Mouse (Mus musculus) MEL (cell line): ENCODE measurements around the gene Trnau1ap. TPM values are rescaled to one million over a fixed set of nuclear protein-coding genes. Genes with fewer than 3 reads are reported as not detected.

Experiments used
- DNase-seq: peaks from one replicate; pipeline ENCODE4 v3.0.0; 2011; ENCODE audit warnings: low read depth, low spot score
- H3K27ac ChIP-seq: 2 replicates; pipeline ENCODE4 v1.5.1; 2012; ENCODE audit warnings: low read depth, mild to moderate bottlenecking, control low read depth, low read length, moderate library complexity; ENCODE audit not compliant: control insufficient read depth
- H3K27me3 ChIP-seq, 2 experiments: fragments of 150-350 bp in 1 of 2; sonication (generic) in 1 of 2; 2 replicates each; pipeline ENCODE4 v1.6.1; 2012; ENCODE audit warnings: low read length in 2 of 2, mild to moderate bottlenecking in 2 of 2, improper control_type of control experiment in 1 of 2, moderate library complexity in 1 of 2; ENCODE audit not compliant: insufficient read depth in 2 of 2, control insufficient read depth in 1 of 2
- H3K36me3 ChIP-seq, 2 experiments: 2 replicates each; pipeline ENCODE4 v1.6.1; 2012 to 2014; ENCODE audit warnings: low read length in 2 of 2, improper control_type of control experiment in 1 of 2, inconsistent platforms in 1 of 2, mild to moderate bottlenecking in 1 of 2; ENCODE audit not compliant: insufficient read depth in 2 of 2, control insufficient read depth in 1 of 2
- H3K4me1 ChIP-seq, 2 experiments: fragments of 150-350 bp in 1 of 2; sonication (generic) in 1 of 2; 2 replicates each; pipeline ENCODE4 v1.6.1; 2012; ENCODE audit warnings: low read length in 2 of 2, improper control_type of control experiment in 1 of 2, mild to moderate bottlenecking in 1 of 2; ENCODE audit not compliant: insufficient read depth in 2 of 2, control insufficient read depth in 1 of 2
- H3K4me3 ChIP-seq, 2 experiments: fragments of 150-350 bp in 1 of 2; sonication (generic) in 1 of 2; 2 replicates each; pipeline ENCODE4 v1.5.1; 2012; ENCODE audit warnings: low read depth in 2 of 2, low read length in 2 of 2, mild to moderate bottlenecking in 2 of 2, moderate library complexity in 2 of 2, control low read depth in 1 of 2, improper control_type of control experiment in 1 of 2; ENCODE audit not compliant: control insufficient read depth in 1 of 2, insufficient read depth in 1 of 2
- H3K79me2 ChIP-seq: 2 replicates; pipeline ENCODE4 v1.6.1; 2012; ENCODE audit warnings: mild to moderate bottlenecking, low read length, moderate library complexity; ENCODE audit not compliant: control insufficient read depth, poor library complexity, insufficient read depth
- H3K9ac ChIP-seq: 2 replicates; pipeline ENCODE4 v1.6.1; 2012; ENCODE audit warnings: low read depth, mild to moderate bottlenecking, control low read depth, low read length, moderate library complexity; ENCODE audit not compliant: control insufficient read depth, poor library complexity, severe bottlenecking
- H3K9me3 ChIP-seq: fragments of 150-350 bp; sonication (generic); replicated peaks from 2 replicates; pipeline ENCODE4 v1.6.1; 2012; ENCODE audit warnings: mild to moderate bottlenecking, low read length, improper control_type of control experiment, moderate library complexity; ENCODE audit not compliant: insufficient read depth
- EP300 ChIP-seq, 2 experiments: IDR thresholded peaks; 2 replicates each; pipeline ENCODE4 v1.6.1; 2011; ENCODE audit warnings: improper control_type of control experiment in 2 of 2, low read length in 2 of 2, low read depth in 1 of 2, mild to moderate bottlenecking in 1 of 2
- HCFC1 ChIP-seq: IDR thresholded peaks from 2 replicates; pipeline ENCODE4 v1.6.1; 2012; ENCODE audit warnings: low read depth, mild to moderate bottlenecking, inconsistent platforms, low read length, improper control_type of control experiment, moderate library complexity
- JUND ChIP-seq: IDR thresholded peaks from 2 replicates; pipeline ENCODE4 v1.6.1; 2011; ENCODE audit warnings: low read depth, mild to moderate bottlenecking, improper control_type of control experiment, low read length
- MAX ChIP-seq: IDR thresholded peaks from 2 replicates; pipeline ENCODE4 v1.6.1; 2011; ENCODE audit warnings: low read length, improper control_type of control experiment
- MAZ ChIP-seq: IDR thresholded peaks from 2 replicates; pipeline ENCODE4 v1.6.1; 2012; ENCODE audit warnings: low read depth, mild to moderate bottlenecking, inconsistent platforms, low read length, improper control_type of control experiment
- NELFE ChIP-seq: IDR thresholded peaks from 2 replicates; pipeline ENCODE4 v1.6.1; 2011; ENCODE audit warnings: low read depth, low read length, improper control_type of control experiment
- POLR2A ChIP-seq, 2 experiments: IDR thresholded peaks; 2 replicates each; pipeline ENCODE4 v1.6.1; 2011 to 2012; ENCODE audit warnings: low read length in 2 of 2, mild to moderate bottlenecking in 2 of 2, control low read depth in 1 of 2, improper control_type of control experiment in 1 of 2, low read depth in 1 of 2, moderate library complexity in 1 of 2; ENCODE audit not compliant: control insufficient read depth in 1 of 2, insufficient read depth in 1 of 2, poor library complexity in 1 of 2
- POLR2AphosphoS2 ChIP-seq: IDR thresholded peaks from 2 replicates; pipeline ENCODE4 v1.6.1; 2011; ENCODE audit warnings: low read length, improper control_type of control experiment
- POLR2AphosphoS5 ChIP-seq: IDR thresholded peaks from 2 replicates; pipeline ENCODE4 v1.6.1; 2012; ENCODE audit warnings: low read depth, borderline replicate concordance, mild to moderate bottlenecking, inconsistent platforms, low read length, moderate library complexity, mixed read lengths
- RAD21 ChIP-seq: IDR thresholded peaks from 2 replicates; pipeline ENCODE4 v1.6.1; 2011; ENCODE audit warnings: mild to moderate bottlenecking, low read depth, low read length, improper control_type of control experiment
- RCOR1 ChIP-seq: IDR thresholded peaks from 2 replicates; pipeline ENCODE4 v1.6.1; 2012; ENCODE audit warnings: low read depth, mild to moderate bottlenecking, inconsistent platforms, low read length, improper control_type of control experiment
- SIN3A ChIP-seq: IDR thresholded peaks from 2 replicates; pipeline ENCODE4 v1.6.1; 2012; ENCODE audit warnings: low read length, improper control_type of control experiment, inconsistent platforms
- TAL1 ChIP-seq: IDR thresholded peaks from 2 replicates; pipeline ENCODE4 v1.6.1; 2012; ENCODE audit warnings: mild to moderate bottlenecking, inconsistent platforms, low read length, moderate library complexity, mixed read lengths
- TBP ChIP-seq: IDR thresholded peaks from 2 replicates; pipeline ENCODE4 v1.8.0; 2011; ENCODE audit warnings: low read depth, low read length, improper control_type of control experiment
- USF1 ChIP-seq: IDR thresholded peaks from 2 replicates; pipeline ENCODE4 v1.6.1; 2014; ENCODE audit warnings: low read depth, mild to moderate bottlenecking, inconsistent platforms, low read length, improper control_type of control experiment, moderate library complexity
- USF2 ChIP-seq, 2 experiments: IDR thresholded peaks; 2 replicates each; pipeline ENCODE4 v1.6.1; 2011 to 2012; ENCODE audit warnings: improper control_type of control experiment in 2 of 2, low read length in 2 of 2, borderline replicate concordance in 1 of 2, inconsistent platforms in 1 of 2, low read depth in 1 of 2, mild to moderate bottlenecking in 1 of 2; ENCODE audit not compliant: insufficient read depth in 1 of 2
- ZKSCAN1 ChIP-seq: IDR thresholded peaks from 2 replicates; pipeline ENCODE4 v1.6.1; 2012; ENCODE audit warnings: low read depth, mild to moderate bottlenecking, inconsistent platforms, low read length, improper control_type of control experiment, moderate library complexity
- ZNF384 ChIP-seq: IDR thresholded peaks from 2 replicates; pipeline ENCODE4 v1.6.1; 2012; ENCODE audit warnings: low read depth, mild to moderate bottlenecking, inconsistent platforms, low read length, improper control_type of control experiment
- polyA plus RNA-seq, 2 experiments: library from polyadenylated mRNA; stranded (reverse) in 1 of 2; unstranded in 1 of 2; fragments of >175 nt in 1 of 2; fragments of >200 nt in 1 of 2; gene quantifications; 2 replicates each; pipeline versions ENCODE4 v1.2.1 to v1.2.4; 2012; ENCODE audit warnings: low replicate concordance in 2 of 2, low read depth in 1 of 2; ENCODE audit not compliant: insufficient read length in 2 of 2, insufficient read depth in 1 of 2, missing spikeins in 1 of 2
- total RNA-seq: library from RNA; depleted of rRNA; stranded (reverse); fragments of 300-350 nt; gene quantifications from 2 replicates; pipeline ENCODE4 v1.2.3, GENCODE M21; 2012

The Trnau1ap gene
- total and polyA plus RNA-seq, 3 experiments: 102 to 117 TPM; not detected in 1

DNA sequence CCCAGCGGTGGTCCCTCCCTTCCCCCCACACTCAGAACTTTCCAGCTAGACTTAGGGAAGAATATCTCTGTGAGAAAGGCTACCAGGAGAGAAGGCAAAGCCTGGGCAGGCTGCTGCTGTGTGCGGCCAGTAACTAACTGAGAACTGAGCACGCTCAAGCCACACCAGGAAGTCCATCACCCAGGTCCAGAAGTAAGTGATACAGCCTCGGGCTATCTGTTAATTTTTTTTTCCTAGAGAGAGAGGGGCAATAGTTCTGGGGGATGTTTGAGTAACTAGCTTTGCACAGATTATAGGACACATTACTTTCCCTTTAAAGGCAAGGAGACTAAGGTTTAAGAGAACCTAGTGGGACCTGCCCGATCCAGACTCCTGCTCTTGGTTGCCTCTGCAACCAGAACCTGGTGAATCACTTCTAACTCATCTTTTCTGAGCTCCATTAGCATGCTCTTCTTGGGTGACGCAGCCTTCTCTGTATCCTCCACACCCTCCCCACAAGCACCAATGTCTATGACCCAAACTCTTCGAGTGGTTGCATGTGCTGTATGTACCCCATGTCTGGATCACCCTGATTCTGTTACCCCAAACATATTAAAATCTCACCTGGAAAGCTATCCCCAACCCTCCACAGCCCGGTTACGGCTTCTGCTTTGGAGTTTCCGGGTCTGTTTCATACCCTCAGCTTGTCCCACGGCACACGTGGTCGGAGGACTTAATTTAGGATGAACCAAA is 15.2 kb upstream of the Trnau1ap start:
- peaks cover 53% of the 10 kb centered on the region for H3K79me2 ChIP-seq
- H3K4me1 ChIP-seq: peaks cover 6 to 20% of the 10 kb centered on the region in 2 experiments; a peak in 3 of 4 replicates
- no peaks in the 10 kb centered on the region for H3K9me3 ChIP-seq
- H3K36me3 ChIP-seq: peaks cover 4 to 15% of the 10 kb centered on the region in 2 experiments; a peak in 2 of 4 replicates
- peak overlapping the region; percentile 99 for H3K9ac ChIP-seq
- DNase-seq: peak; percentile 75
- H3K27ac ChIP-seq: peak overlapping the region; percentile 78
- no peaks in the 10 kb centered on the region for H3K27me3 ChIP-seq
- H3K4me3 ChIP-seq: peak overlapping the region; percentile 77 to 89
- TF ChIP-seq RCOR1 (no peak), SIN3A (no peak), TBP (peak; percentile 40; the same call in 1 of the 2 replicates)

DNA sequence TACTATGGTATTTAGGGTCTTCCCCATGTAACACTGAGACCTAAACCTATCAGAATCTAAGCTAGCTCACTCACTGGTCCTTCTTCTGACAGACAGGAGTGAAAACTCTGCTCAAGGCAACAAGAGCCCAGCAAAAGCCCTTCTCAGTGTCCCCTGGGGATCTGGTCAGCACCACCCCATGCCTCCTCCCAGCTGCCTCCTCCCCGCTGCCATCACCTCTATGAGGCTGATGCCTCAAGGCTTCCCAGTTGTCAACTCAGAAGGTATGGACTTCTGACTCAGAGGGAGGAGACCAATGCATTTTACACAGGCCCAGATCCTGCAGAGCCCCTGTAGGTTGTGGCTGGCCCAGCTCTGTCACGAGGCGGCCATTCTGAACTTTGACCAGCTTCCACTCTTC is 12.1 kb upstream of the Trnau1ap start:
- Histone ChIP-seq H3K9me3 (no peaks in the 10 kb centered on the region), H3K79me2 (peaks cover 63% of the 10 kb centered on the region), H3K9ac (no peak overlapping the region), H3K36me3 (peaks cover 14 to 15% of the 10 kb centered on the region in 2 experiments), H3K4me3 (no peak overlapping the region), H3K4me1 (peaks cover 6 to 20% of the 10 kb centered on the region in 2 experiments; a peak in 3 of 4 replicates), H3K27ac (no peak overlapping the region), H3K27me3 (no peaks in the 10 kb centered on the region)
- TF ChIP-seq JUND: no peak
- no peak for TF ChIP-seq SIN3A
- no peak for TF ChIP-seq ZKSCAN1
- TF ChIP-seq ZNF384: no peak
- TF ChIP-seq EP300 (IDR thresholded peaks at IDR 0.05; ENCODE audit: low read depth in 1 of 2, low read length in 2 of 2): no peak
- no peak for TF ChIP-seq MAX
- no peak for TF ChIP-seq RCOR1
- no peak for TF ChIP-seq USF1
- no peak for TF ChIP-seq POLR2AphosphoS2
- TF ChIP-seq TAL1: no peak
- TF ChIP-seq MAZ: no peak
- no peak for TF ChIP-seq HCFC1
- no peak for TF ChIP-seq NELFE
- TF ChIP-seq POLR2A (IDR thresholded peaks at IDR 0.05; ENCODE audit: control insufficient read depth in 1 of 2, insufficient read depth in 1 of 2, low read depth in 1 of 2, low read length in 2 of 2, poor library complexity in 1 of 2): no peak
- TF ChIP-seq POLR2AphosphoS5: no peak
- TF ChIP-seq RAD21: no peak
- no peak for TF ChIP-seq USF2 (IDR thresholded peaks at IDR 0.05; ENCODE audit: borderline replicate concordance in 1 of 2, insufficient read depth in 1 of 2, low read depth in 1 of 2, low read length in 2 of 2)
- no peak for DNase-seq
